Mouse (Mus musculus): ENCODE data around the gene 4933427D14Rik. TPM values are rescaled to one million over a fixed set of nuclear protein-coding genes. Genes with fewer than 3 reads are reported as not detected.
A peak's percentile ranks its signal among the peaks of the same experiment; 100 is the strongest.

Gene 4933427D14Rik
- 10 to 100 TPM; 19.8 to 26.3 TPM for total RNA-seq (2021)
- long read RNA-seq, full-length matches to known transcripts = 2 of 13 reads
- long read RNA-seq, partial matches to known transcripts = 2 of 13 reads
- long read RNA-seq, other reads (novel, unspliced or antisense) = 9 of 13 reads

GRCm38 (mm10) chr11:72207204-72207833, at the start of gene 4933427D14Rik, which contains the start of gene Txndc17:
4933427D14Rik (minus strand) TSS chr11:72207459.
Txndc17 (plus strand) TSS chr11:72207547.
- peak; percentile 84 to 92 for DNase-seq (ENCODE audit: low spot score in 2 of 2)

GRCm38 (mm10) chr11:72256441-72256840, 49.2 kb upstream of the 4933427D14Rik start:
- DNase-seq (ENCODE audit: low spot score in 2 of 2) = no peak

GRCm38 (mm10) chr11:72255629-72256028, 48.4 kb upstream of the 4933427D14Rik start:
- no peak for DNase-seq (ENCODE audit: low spot score in 2 of 2)

GRCm38 (mm10) chr11:72245196-72245753, 38.0 kb upstream of the 4933427D14Rik start:
- no peak for DNase-seq (ENCODE audit: low spot score in 2 of 2)

- no peak for DNase-seq (ENCODE audit: low spot score in 2 of 2)
Measured at GRCm38 (mm10) chr11:72240062-72240860, 33.0 kb upstream of the 4933427D14Rik start.

- DNase-seq (ENCODE audit: low spot score in 2 of 2) = peak; percentile 34 to 66
Measured at GRCm38 (mm10) chr11:72234013-72234412, 26.8 kb upstream of the 4933427D14Rik start.

GRCm38 (mm10) chr11:72232991-72233390, 25.7 kb upstream of the 4933427D14Rik start:
- DNase-seq (ENCODE audit: low spot score in 2 of 2) = no peak

- no peak for DNase-seq (ENCODE audit: low spot score in 2 of 2)
Measured at GRCm38 (mm10) chr11:72232068-72232467, 24.8 kb upstream of the 4933427D14Rik start.

- no peak for DNase-seq (ENCODE audit: low spot score in 2 of 2)
Measured at GRCm38 (mm10) chr11:72228513-72228912, 21.3 kb upstream of the 4933427D14Rik start.

GRCm38 (mm10) chr11:72226901-72227300, 19.6 kb upstream of the 4933427D14Rik start:
- DNase-seq (ENCODE audit: low spot score in 2 of 2) = no peak

GRCm38 (mm10) chr11:72226020-72226791, 18.9 kb upstream of the 4933427D14Rik start:
- peak in 1 of 2 experiments; percentile 54 for DNase-seq (ENCODE audit: low spot score in 2 of 2)

- DNase-seq (ENCODE audit: low spot score in 2 of 2) = peak; percentile 63 to 90
Measured at GRCm38 (mm10) chr11:72224865-72225264, 17.6 kb upstream of the 4933427D14Rik start.

GRCm38 (mm10) chr11:72223414-72223813, 16.2 kb upstream of the 4933427D14Rik start:
- DNase-seq (ENCODE audit: low spot score in 2 of 2) = no peak

GRCm38 (mm10) chr11:72221278-72221677, 14.0 kb upstream of the 4933427D14Rik start:
- DNase-seq (ENCODE audit: low spot score in 2 of 2) = peak; percentile 53 to 81

- DNase-seq (ENCODE audit: low spot score in 2 of 2) = no peak
Measured at GRCm38 (mm10) chr11:72217116-72217515, 9.9 kb upstream of the 4933427D14Rik start.

GRCm38 (mm10) chr11:72215410-72215797, 8.1 kb upstream of the 4933427D14Rik start, which contains the start of gene Med31:
Med31 (minus strand) TSS chr11:72215592.
- DNase-seq (ENCODE audit: low spot score in 2 of 2) = peak; percentile 58 to 69

GRCm38 (mm10) chr11:72214591-72215409, 7.5 kb upstream of the 4933427D14Rik start:
- DNase-seq (ENCODE audit: low spot score in 2 of 2) = peak; percentile 94 to 96

- DNase-seq (ENCODE audit: low spot score in 2 of 2) = no peak
Measured at GRCm38 (mm10) chr11:72207834-72208377, 647 bp upstream of the 4933427D14Rik start.

- no peak for DNase-seq (ENCODE audit: low spot score in 2 of 2)
Measured at GRCm38 (mm10) chr11:72206341-72207203, 687 bp downstream of the 4933427D14Rik start, which contains the start of gene Gm43951. Gm43951 (minus strand) TSS chr11:72206840.
